Mouse (Mus musculus) bone marrow, adult 2 months (tissue): ENCODE measurements around the gene Spata48.

Experiments
- CTCF ChIP-seq: fragments of 200-500 bp; IDR thresholded peaks from 2 replicates; pipeline ENCODE4 v1.5.1; 2011; ENCODE audit warnings: low read length, control low read depth; ENCODE audit not compliant: control insufficient read depth, insufficient read depth
- POLR2A ChIP-seq: fragments of 200-500 bp; IDR thresholded peaks from 2 replicates; pipeline ENCODE4 v1.6.1; 2011; ENCODE audit warnings: low read depth, mild to moderate bottlenecking, control low read depth, low read length, borderline replicate concordance; ENCODE audit not compliant: control insufficient read depth

GRCm38 (mm10) chr11:11561118-11561517, 99.2 kb downstream of the Spata48 start:
- no peak for TF ChIP-seq CTCF
- no peak for TF ChIP-seq POLR2A
